Mouse (Mus musculus) MEL-GATA-1-ER (cell line): Measurements from ENCODE around the gene Kif19a.

Source experiments
- DNase-seq: peaks from one replicate; pipeline ENCODE4 v3.0.0-alpha.2; 2012; ENCODE audit warnings: low read depth; ENCODE audit errors: extremely low read depth

Kif19a gene

GRCm38 (mm10) chr11:114780076-114780475 lies 14.9 kb downstream of the Kif19a start:
- DNase-seq, result no peak

GRCm38 (mm10) chr11:114785892-114786291 lies 20.7 kb downstream of the Kif19a start:
- no peak for DNase-seq

GRCm38 (mm10) chr11:114786326-114786725 lies 21.1 kb downstream of the Kif19a start:
- DNase-seq, result no peak

- DNase-seq, result no peak
Observed at GRCm38 (mm10) chr11:114787611-114788010, 22.4 kb downstream of the Kif19a start.

GRCm38 (mm10) chr11:114789061-114789714 lies 24.0 kb downstream of the Kif19a start:
- no peak for DNase-seq

- no peak for DNase-seq
Observed at GRCm38 (mm10) chr11:114789716-114790115, 24.5 kb downstream of the Kif19a start.

GRCm38 (mm10) chr11:114790171-114790570 lies 25.0 kb downstream of the Kif19a start:
- DNase-seq, result no peak

- no peak for DNase-seq
Observed at GRCm38 (mm10) chr11:114790841-114791240, 25.7 kb downstream of the Kif19a start.

GRCm38 (mm10) chr11:114791351-114791889 lies 26.2 kb downstream of the Kif19a start:
- DNase-seq, result no peak

GRCm38 (mm10) chr11:114791891-114792411 lies 26.8 kb downstream of the Kif19a start:
- no peak for DNase-seq

- DNase-seq, result no peak
Observed at GRCm38 (mm10) chr11:114792931-114793494, 27.8 kb downstream of the Kif19a start.

- DNase-seq, result no peak
Observed at GRCm38 (mm10) chr11:114793868-114794545, 28.8 kb downstream of the Kif19a start.

GRCm38 (mm10) chr11:114794691-114795090 lies 29.5 kb downstream of the Kif19a start:
- no peak for DNase-seq

GRCm38 (mm10) chr11:114795231-114795746 lies 30.1 kb downstream of the Kif19a start:
- DNase-seq, result no peak

GRCm38 (mm10) chr11:114795848-114796322 lies 30.7 kb downstream of the Kif19a start, which contains the start of gene Btbd17:
Btbd17 (minus strand) TSS chr11:114795945.
- no peak for DNase-seq

- DNase-seq, result no peak
Observed at GRCm38 (mm10) chr11:114797176-114797575, 32.0 kb downstream of the Kif19a start.

- DNase-seq, result no peak
Observed at GRCm38 (mm10) chr11:114797981-114798380, 32.8 kb downstream of the Kif19a start.

GRCm38 (mm10) chr11:114798624-114799023 lies 33.4 kb downstream of the Kif19a start, which contains the start of gene Gpr142:
Gpr142 (plus strand) TSS chr11:114798924.
- no peak for DNase-seq

- DNase-seq, result no peak
Observed at GRCm38 (mm10) chr11:114801906-114802305, 36.7 kb downstream of the Kif19a start.

- DNase-seq, result no peak
Observed at GRCm38 (mm10) chr11:114802540-114803267, 37.5 kb downstream of the Kif19a start.

- DNase-seq, result no peak
Observed at GRCm38 (mm10) chr11:114803990-114804389, 38.8 kb downstream of the Kif19a start.
